Mouse (Mus musculus): ENCODE measurements around the gene Entpd7. TPM values are rescaled to one million over a fixed set of nuclear protein-coding genes. Genes with fewer than 3 reads are reported as not detected.

Gene Entpd7
- total RNA-seq, 2 experiments from 2014 or later = 9.1 to 12.5 TPM

- DNase-seq (ENCODE audit: low spot score in 2 of 2) = no peak
Measured at GRCm38 (mm10) chr19:43673513-43674315, 15.8 kb upstream of the Entpd7 start.

GRCm38 (mm10) chr19:43674316-43674689 lies 15.2 kb upstream of the Entpd7 start:
- DNase-seq (ENCODE audit: low spot score in 2 of 2) = no peak

GRCm38 (mm10) chr19:43674730-43675524 lies 14.5 kb upstream of the Entpd7 start, which contains the start of gene Slc25a28:
TSS of gene Slc25a28 (minus strand) at chr19:43674881.
- peak; percentile 89 to 97 for DNase-seq (ENCODE audit: low spot score in 2 of 2)

GRCm38 (mm10) chr19:43675525-43676400 lies 13.7 kb upstream of the Entpd7 start:
- DNase-seq (ENCODE audit: low spot score in 2 of 2) = peak in 1 of 2 experiments; percentile 22

GRCm38 (mm10) chr19:43678467-43679003 lies 10.9 kb upstream of the Entpd7 start:
- no peak for DNase-seq (ENCODE audit: low spot score in 2 of 2)

GRCm38 (mm10) chr19:43679474-43679981 lies 9.9 kb upstream of the Entpd7 start:
- DNase-seq (ENCODE audit: low spot score in 2 of 2) = no peak

GRCm38 (mm10) chr19:43681541-43681940 lies 7.9 kb upstream of the Entpd7 start:
- no peak for DNase-seq (ENCODE audit: low spot score in 2 of 2)

GRCm38 (mm10) chr19:43692815-43693214 lies 3.3 kb downstream of the Entpd7 start:
- no peak for DNase-seq (ENCODE audit: low spot score in 2 of 2)

- no peak for DNase-seq (ENCODE audit: low spot score in 2 of 2)
Measured at GRCm38 (mm10) chr19:43695514-43695964, 6.1 kb downstream of the Entpd7 start.

- no peak for DNase-seq (ENCODE audit: low spot score in 2 of 2)
Measured at GRCm38 (mm10) chr19:43697666-43698370, 8.3 kb downstream of the Entpd7 start.

GRCm38 (mm10) chr19:43699021-43699762 lies 9.7 kb downstream of the Entpd7 start:
- no peak for DNase-seq (ENCODE audit: low spot score in 2 of 2)

- DNase-seq (ENCODE audit: low spot score in 2 of 2) = no peak
Measured at GRCm38 (mm10) chr19:43699763-43700155, 10.3 kb downstream of the Entpd7 start.

- no peak for DNase-seq (ENCODE audit: low spot score in 2 of 2)
Measured at GRCm38 (mm10) chr19:43704211-43704610, 14.7 kb downstream of the Entpd7 start.

- no peak for DNase-seq (ENCODE audit: low spot score in 2 of 2)
Measured at GRCm38 (mm10) chr19:43704787-43705497, 15.5 kb downstream of the Entpd7 start.

GRCm38 (mm10) chr19:43708206-43708605 lies 18.7 kb downstream of the Entpd7 start:
- no peak for DNase-seq (ENCODE audit: low spot score in 2 of 2)

GRCm38 (mm10) chr19:43709317-43709716 lies 19.8 kb downstream of the Entpd7 start:
- no peak for DNase-seq (ENCODE audit: low spot score in 2 of 2)

GRCm38 (mm10) chr19:43711159-43711916 lies 21.9 kb downstream of the Entpd7 start:
- no peak for DNase-seq (ENCODE audit: low spot score in 2 of 2)

GRCm38 (mm10) chr19:43711971-43712370 lies 22.5 kb downstream of the Entpd7 start:
- no peak for DNase-seq (ENCODE audit: low spot score in 2 of 2)
